Mouse (Mus musculus): ENCODE measurements at regions not wholly inside any gene's neighbourhood (a gene's known extent, or its start where the extent isn't known, plus 50 kb on each side); places are given as distances from the start of the nearest gene placed in this dataset.

GRCm38 (mm10) chr8:86316236-86316635 is 264.2 kb downstream of the Abcc12 start:
- TF ChIP-seq CTCF (conservative IDR thresholded peaks at IDR 0.05; ENCODE audit: low read length) (no peak), NANOG (IDR thresholded peaks at IDR 0.05; ENCODE audit: borderline replicate concordance, low read length) (no peak)

Measured in E14TG2a.4 (cell line).